Mouse (Mus musculus) limb, embryonic 13.5 days (tissue): Measurements from ENCODE around the gene Gm21822. TPM values are rescaled to one million over a fixed set of nuclear protein-coding genes. Genes with fewer than 3 reads are reported as not detected.
"Not testable (repeated sequence)": the region's sequence is repeated elsewhere in the genome, so short reads cannot be mapped to it uniquely, and the experiment has no call there.

Experiments used
- ATAC-seq: fragments of 200-750 bp; cut with Nextera tagmentation; 2 replicates; pipeline ENCODE4 v1.8.0; 2017; ENCODE audit warnings: low read depth, moderate number of reproducible peaks, moderate TSS enrichment; ENCODE audit not compliant: low FRiP score
- H3K27ac ChIP-seq: fragments of 300-500 bp; sonication (generic); 2 replicates; pipeline ENCODE4 v1.5.1; 2015; ENCODE audit warnings: inconsistent platforms, mild to moderate bottlenecking, moderate library complexity
- H3K27me3 ChIP-seq: fragments of 300-500 bp; sonication (generic); 2 replicates; pipeline ENCODE4 v1.6.1; 2015; ENCODE audit warnings: mild to moderate bottlenecking, inconsistent platforms
- H3K36me3 ChIP-seq: fragments of 300-500 bp; sonication (generic); 2 replicates; pipeline ENCODE4 v1.6.1; 2015; ENCODE audit warnings: inconsistent platforms, mild to moderate bottlenecking, moderate library complexity
- H3K4me1 ChIP-seq: fragments of 300-500 bp; sonication (generic); 2 replicates; pipeline ENCODE4 v1.6.1; 2015; ENCODE audit warnings: inconsistent platforms
- H3K4me2 ChIP-seq: fragments of 300-500 bp; sonication (generic); replicated peaks from 2 replicates; pipeline ENCODE4 v1.6.1; 2015; ENCODE audit warnings: inconsistent platforms, mild to moderate bottlenecking, moderate library complexity
- H3K4me3 ChIP-seq: fragments of 300-500 bp; sonication (generic); 2 replicates; pipeline ENCODE4 v1.5.1; 2015; ENCODE audit warnings: moderate library complexity, mild to moderate bottlenecking, inconsistent platforms
- H3K9ac ChIP-seq: fragments of 300-500 bp; sonication (generic); 2 replicates; pipeline ENCODE4 v1.6.1; 2015; ENCODE audit warnings: mild to moderate bottlenecking, inconsistent platforms
- H3K9me3 ChIP-seq: fragments of 300-500 bp; sonication (generic); 2 replicates; pipeline ENCODE4 v1.6.1; 2016; ENCODE audit warnings: inconsistent platforms
- WGBS: fragments of 180-500 bp; shearing (Covaris S2); methylation state at CpG from one replicate; pipeline ENCODE4 v1.1.7; 2015; 5-methylcytosine and 5-hydroxymethylcytosine counted together
- polyA plus RNA-seq: library from polyadenylated mRNA; unstranded; fragments of >200 nt; fragmentation: Nextera tagmentation; extraction: Ambion mirVana; gene quantifications from 2 replicates; pipeline ENCODE4 v1.2.1, GENCODE M21; 2015

The Gm21822 gene
- not detected in 2 replicates for polyA plus RNA-seq

DNA sequence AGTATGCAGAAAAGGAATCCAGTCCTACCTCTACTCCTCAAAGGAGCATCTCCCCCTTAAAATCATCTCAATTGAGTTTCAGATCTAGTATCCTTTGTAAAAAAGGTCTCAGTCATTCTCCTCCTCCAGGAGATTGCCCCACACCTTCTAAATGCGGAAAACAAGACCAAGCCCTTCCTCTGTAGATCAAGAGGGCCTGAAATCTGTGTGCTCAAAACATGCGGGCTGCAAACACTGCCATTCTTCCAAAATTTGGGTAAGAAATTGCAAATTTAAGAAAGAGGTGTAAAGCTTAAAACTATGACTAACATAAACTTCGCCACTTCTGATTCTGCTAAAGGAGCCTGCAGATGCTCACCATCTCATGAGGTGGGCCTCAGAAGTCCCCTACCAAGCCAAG lies at the start of gene Gm21822:
Gene Gm21822 (plus strand): TSS at position 301 of the 400 bp plus-strand sequence.
- H3K27me3 ChIP-seq, H3K36me3 ChIP-seq, H3K27ac ChIP-seq, H3K4me2 ChIP-seq, H3K4me3 ChIP-seq, H3K9ac ChIP-seq, H3K4me1 ChIP-seq, H3K9me3 ChIP-seq, ATAC-seq: not testable (repeated sequence)
- WGBS: no CpG with 5 or more reads among the region's 3 CpGs
